Mouse (Mus musculus) bone marrow macrophage, adult 2 months (primary cell): ENCODE results near the gene Eif3m. TPM values are rescaled to one million over a fixed set of nuclear protein-coding genes. Genes with fewer than 3 reads are reported as not detected.

Experiments used
- H3K27ac ChIP-seq: 2 replicates; pipeline ENCODE4 v1.5.1; 2012; ENCODE audit warnings: low read depth, low read length; ENCODE audit not compliant: insufficient read depth
- H3K4me1 ChIP-seq: 2 replicates; pipeline ENCODE4 v1.6.1; 2012; ENCODE audit warnings: low read length; ENCODE audit not compliant: control insufficient read depth, insufficient read depth
- H3K4me3 ChIP-seq: 2 replicates; pipeline ENCODE4 v1.5.1; 2012; ENCODE audit warnings: mild to moderate bottlenecking, low read length, moderate library complexity; ENCODE audit not compliant: insufficient read depth
- CTCF ChIP-seq: IDR thresholded peaks from 2 replicates; pipeline ENCODE4 v1.5.1; 2012; ENCODE audit warnings: low read depth, mild to moderate bottlenecking, low read length, moderate library complexity
- POLR2A ChIP-seq: IDR thresholded peaks from 2 replicates; pipeline ENCODE4 v1.6.1; 2012; ENCODE audit warnings: mild to moderate bottlenecking, low read depth, low read length, borderline replicate concordance
- polyA plus RNA-seq: library from polyadenylated mRNA; stranded (reverse); fragments of >200 nt; gene quantifications from 2 replicates; pipeline ENCODE4 v1.2.4, GENCODE M21; 2012; ENCODE audit not compliant: missing spikeins, insufficient read depth, insufficient read length

Gene Eif3m
- polyA plus RNA-seq, 1 experiment: 158 TPM

DNA sequence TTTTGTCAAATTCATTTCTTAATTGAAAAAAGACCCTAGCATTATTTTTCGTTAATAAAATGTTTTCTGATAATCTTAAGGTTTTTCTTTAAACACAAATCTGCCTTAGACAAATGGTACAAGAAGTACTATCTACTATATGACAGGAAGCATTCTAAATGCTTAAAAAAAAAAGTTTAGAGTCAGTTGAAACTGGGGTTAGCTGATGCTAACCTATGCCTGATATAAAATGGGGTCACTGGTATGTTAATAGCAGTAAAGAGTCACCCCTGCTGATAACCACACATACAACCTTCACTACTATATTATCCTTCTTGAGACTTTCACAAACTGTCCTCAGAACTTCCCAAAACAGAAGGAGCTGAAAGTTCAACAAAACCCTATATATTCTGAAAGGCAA lies 2.6 kb upstream of the Eif3m start:
- Histone ChIP-seq H3K4me3 (no peak overlapping the region), H3K4me1 (peaks cover 6% of the 10 kb centered on the region), H3K27ac (no peak overlapping the region)
- TF ChIP-seq CTCF (no peak), POLR2A (no peak)

DNA sequence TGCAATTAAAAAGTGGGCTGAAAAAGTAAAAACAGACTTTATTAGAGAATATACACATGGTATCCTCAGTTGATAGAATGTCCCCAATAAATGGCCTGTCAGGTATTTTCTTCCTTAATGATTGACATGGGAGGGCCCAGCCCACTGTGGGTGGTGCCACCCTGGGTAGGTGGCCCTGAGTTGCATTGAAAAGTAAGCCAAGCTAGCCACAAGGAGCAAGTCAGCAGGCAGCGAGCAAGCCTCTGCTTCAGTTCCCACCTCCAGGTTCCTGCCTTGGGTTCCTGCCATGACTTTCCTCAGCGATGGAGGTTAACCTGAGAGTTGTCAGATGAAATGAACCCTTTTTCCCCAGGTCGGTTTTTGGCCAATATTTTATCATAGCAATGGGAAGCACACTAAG lies 922 bp upstream of the Eif3m start:
- H3K4me1 ChIP-seq: peaks cover 6% of the 10 kb centered on the region
- H3K27ac ChIP-seq: no peak overlapping the region
- H3K4me3 ChIP-seq: no peak overlapping the region
- TF ChIP-seq CTCF (no peak), POLR2A (no peak)

DNA sequence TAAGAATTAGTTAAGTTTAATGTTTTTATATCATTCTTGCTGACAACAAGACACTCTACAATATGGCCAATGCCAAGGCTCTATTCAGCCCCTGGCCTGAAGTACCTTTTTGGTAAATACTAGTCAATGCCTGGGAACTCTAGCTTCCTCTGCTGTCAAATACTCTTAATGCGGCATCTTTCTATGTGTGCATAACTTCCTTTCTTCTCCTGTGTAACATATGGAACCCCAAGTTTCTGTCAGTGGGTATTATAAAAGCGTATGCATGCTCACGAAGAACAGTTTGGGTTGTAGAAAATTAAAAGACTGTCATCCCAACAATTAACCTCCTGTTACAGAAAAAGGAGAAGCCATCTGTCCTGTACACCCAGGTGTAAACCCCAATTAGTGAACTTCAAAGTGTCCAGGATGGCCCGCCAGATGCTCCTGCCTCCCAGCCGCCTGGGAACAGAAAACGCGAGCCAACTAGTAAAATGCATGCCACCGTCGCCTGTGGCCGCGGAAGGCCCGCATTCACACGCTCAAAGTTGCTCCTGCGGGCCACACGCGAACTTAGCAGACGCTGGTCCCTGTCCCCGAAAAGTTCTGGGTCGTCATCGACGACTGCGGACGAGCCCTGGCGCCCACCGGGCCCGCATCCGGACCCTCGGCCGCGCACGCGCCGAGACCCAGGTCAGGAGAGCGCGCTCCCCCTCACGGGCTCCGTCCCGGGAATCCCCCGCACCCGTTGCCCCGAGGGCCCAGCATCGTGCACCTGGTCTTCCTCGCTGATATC lies 501 bp downstream of the Eif3m start:
- Histone ChIP-seq H3K4me3 (peak overlapping the region; percentile 100), H3K27ac (peak overlapping the region; percentile 43), H3K4me1 (peaks cover 6% of the 10 kb centered on the region)
- TF ChIP-seq POLR2A: no peak
- no peak for TF ChIP-seq CTCF

DNA sequence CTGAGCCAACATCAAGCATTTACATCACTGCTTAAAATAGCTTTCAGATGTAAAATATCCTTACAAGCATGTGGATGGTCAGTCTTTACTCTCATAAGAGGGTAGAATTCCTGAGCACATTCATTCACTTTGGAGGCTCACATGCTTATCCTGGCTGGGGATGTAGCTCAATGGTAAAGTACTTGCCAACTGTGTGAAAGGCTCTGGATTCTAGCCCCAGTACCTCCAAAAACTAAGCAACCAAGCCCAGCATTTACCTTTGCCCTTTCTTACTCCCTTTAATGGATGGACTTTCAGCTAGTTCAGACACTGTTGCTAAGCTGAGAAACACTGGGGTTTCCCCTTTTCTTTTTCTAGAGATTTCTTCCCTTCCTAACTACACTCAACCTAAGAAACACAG lies 9.6 kb downstream of the Eif3m start:
- H3K27ac ChIP-seq: no peak overlapping the region
- H3K4me1 ChIP-seq: no peaks in the 10 kb centered on the region
- no peak for TF ChIP-seq POLR2A
- TF ChIP-seq CTCF: no peak
- H3K4me3 ChIP-seq: no peak overlapping the region

DNA sequence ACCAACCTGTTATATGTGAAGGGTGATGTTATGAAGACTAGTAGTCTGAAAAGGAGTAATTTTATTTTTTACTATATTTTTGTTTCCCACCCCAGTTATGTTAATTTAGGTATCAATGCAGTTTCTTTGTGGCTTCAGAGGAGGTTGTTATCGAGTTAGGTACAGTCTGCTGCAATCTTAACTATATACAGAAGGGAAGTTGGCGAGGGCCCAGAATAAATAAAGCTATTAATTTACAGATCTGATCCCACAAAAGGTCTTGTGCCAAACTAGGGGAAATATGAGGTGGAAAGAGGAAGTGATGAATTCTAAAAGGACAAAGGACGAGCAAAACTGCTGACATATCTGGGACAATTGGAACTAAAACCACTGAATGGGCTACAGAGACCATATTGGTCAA lies 20.7 kb downstream of the Eif3m start:
- peak overlapping the region; percentile 58 for H3K27ac ChIP-seq
- peaks cover 20% of the 10 kb centered on the region for H3K4me1 ChIP-seq
- H3K4me3 ChIP-seq: no peak overlapping the region
- TF ChIP-seq POLR2A: no peak
- no peak for TF ChIP-seq CTCF

DNA sequence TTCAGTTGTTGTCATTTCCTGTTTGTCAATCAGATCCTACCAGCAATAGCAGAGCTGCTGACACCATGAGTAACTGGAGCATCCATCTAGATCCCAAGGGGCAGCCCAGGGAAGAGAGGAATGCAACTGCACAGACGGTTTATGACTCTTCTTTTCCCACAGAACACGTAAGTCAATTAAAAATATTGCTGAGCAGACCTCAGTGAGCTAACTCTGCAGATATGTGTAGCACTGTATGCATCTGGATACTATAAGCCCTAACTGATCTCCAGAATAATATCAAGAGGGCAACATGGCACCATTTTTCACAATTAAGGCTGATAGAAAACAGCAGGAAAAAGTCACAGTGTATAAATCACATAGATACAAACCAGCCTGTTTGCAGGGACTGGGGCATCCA lies 22.4 kb downstream of the Eif3m start:
- Histone ChIP-seq H3K27ac (no peak overlapping the region), H3K4me1 (peaks cover 20% of the 10 kb centered on the region), H3K4me3 (no peak overlapping the region)
- TF ChIP-seq CTCF: no peak
- TF ChIP-seq POLR2A: no peak

DNA sequence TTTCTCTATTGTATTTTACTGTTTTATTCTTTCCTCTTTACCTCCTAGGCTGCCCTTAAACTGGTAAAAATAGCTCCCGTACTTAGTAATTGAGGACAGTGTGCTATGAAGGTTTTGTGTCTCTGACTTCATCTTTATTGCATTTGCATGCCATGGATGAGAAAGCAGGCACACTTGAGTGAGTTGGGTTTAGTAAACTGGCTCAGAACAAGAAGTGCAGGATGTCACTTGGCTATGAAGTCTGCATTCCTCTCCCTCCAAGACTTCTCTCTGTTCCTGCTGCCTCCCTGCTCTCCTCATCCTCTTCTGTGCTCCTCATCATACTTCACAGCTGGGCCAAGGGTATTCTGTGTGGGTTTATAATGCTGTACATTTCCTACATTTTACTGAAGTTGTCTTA lies 27.9 kb downstream of the Eif3m start:
- Histone ChIP-seq H3K4me1 (peaks cover 4% of the 10 kb centered on the region), H3K27ac (no peak overlapping the region), H3K4me3 (no peak overlapping the region)
- TF ChIP-seq CTCF: no peak
- no peak for TF ChIP-seq POLR2A

DNA sequence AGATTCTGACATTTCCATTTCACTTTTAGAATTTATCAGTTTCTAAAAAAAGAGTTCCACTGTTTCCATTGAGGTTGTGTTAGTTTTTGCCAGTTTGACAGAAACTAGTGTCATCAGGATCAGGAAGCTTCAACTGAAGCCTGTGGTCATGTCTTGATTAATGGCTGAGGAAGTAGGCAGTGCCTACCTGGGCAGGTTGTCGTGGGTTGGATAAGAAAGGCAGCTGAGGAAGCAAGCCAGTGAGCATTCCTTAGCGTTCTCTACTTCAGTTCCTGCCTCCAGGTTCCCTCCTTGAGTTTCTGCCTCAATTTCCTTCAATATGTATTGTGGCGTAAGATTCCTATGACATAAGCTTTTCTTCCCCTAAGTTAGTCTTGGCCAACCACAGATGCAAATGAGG lies 31.1 kb downstream of the Eif3m start:
- Histone ChIP-seq H3K4me1 (peaks cover 4% of the 10 kb centered on the region), H3K4me3 (no peak overlapping the region), H3K27ac (no peak overlapping the region)
- TF ChIP-seq CTCF: no peak
- no peak for TF ChIP-seq POLR2A

DNA sequence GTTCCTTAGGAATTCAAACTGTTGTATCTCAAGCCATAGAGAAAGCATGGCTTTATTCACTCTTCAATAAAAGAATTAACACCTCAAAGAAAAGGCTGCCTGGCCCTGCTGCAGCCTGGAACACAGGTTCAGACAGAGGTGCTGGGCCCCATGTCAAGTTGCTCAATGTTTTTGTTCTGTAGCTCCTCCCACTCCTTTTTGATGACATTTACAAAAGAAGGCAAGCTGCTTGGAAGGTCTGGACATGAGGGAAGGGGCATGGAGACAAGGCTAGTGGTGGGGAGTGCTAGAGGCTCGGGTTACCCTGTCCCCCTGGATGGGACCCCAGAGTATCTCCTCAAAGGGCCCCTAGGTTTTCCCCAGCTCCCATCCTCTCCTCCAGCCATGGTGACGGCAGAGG lies 35.2 kb downstream of the Eif3m start:
- TF ChIP-seq POLR2A (no peak), CTCF (no peak)
- Histone ChIP-seq H3K27ac (no peak overlapping the region), H3K4me3 (no peak overlapping the region), H3K4me1 (peaks cover 4% of the 10 kb centered on the region)

DNA sequence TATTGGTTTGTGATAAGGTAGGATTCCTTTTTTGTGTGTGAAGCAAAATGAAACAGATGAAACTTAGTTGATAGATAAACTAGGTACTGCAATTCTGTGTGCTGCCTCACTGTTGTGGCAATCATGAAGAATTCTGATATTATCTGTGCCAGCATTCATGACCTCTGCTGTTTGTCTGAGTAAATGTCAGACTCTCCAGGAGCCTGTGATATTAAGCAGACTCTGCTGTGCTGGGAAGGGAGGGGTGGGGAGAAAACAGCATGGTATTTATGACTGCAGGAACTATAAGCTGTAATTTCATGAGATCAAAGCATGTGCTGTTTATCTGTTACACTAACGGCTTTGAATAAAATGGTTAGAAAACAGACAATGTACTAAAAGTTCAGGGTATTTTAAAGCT lies 52.4 kb downstream of the Eif3m start:
- Histone ChIP-seq H3K4me1 (no peaks in the 10 kb centered on the region; the same call in 1 of the 2 replicates), H3K4me3 (no peak overlapping the region), H3K27ac (no peak overlapping the region)
- TF ChIP-seq CTCF (no peak), POLR2A (no peak)

Other genes starting within 250 kb of the Eif3m start
- 9.5 and 11.3 TPM in 2 replicates for gene Qser1, start 200.3 kb downstream of the Eif3m start, polyA plus RNA-seq
- 0.47 and 0.84 TPM in 2 replicates for gene Prrg4, start 167.2 kb downstream of the Eif3m start, polyA plus RNA-seq
- gene Ccdc73, start 149.3 kb downstream of the Eif3m start, polyA plus RNA-seq: 6.3 and 16.9 TPM in 2 replicates
- not detected in 2 replicates for gene Gm11060, start 74.9 kb upstream of the Eif3m start, polyA plus RNA-seq
- not detected in 2 replicates for gene Wt1, start 109.4 kb upstream of the Eif3m start, polyA plus RNA-seq
- gene Them7, start 207.2 kb upstream of the Eif3m start, polyA plus RNA-seq: not detected in 2 replicates